Mouse (Mus musculus) limb, embryonic 11.5 days (tissue): ENCODE results near the gene Parva. TPM values are rescaled to one million over a fixed set of nuclear protein-coding genes. Genes with fewer than 3 reads are reported as not detected.

Source experiments
- ATAC-seq: fragments of 200-750 bp; cut with Nextera tagmentation; 2 replicates; pipeline ENCODE4 v1.8.0; 2017; ENCODE audit warnings: low read depth; ENCODE audit not compliant: insufficient number of reproducible peaks, low FRiP score, low TSS enrichment
- DNase-seq: peaks from one replicate; pipeline ENCODE4 v3.0.0-alpha.2; 2015; ENCODE audit warnings: low spot score
- H3K27ac ChIP-seq: fragments of 300-500 bp; sonication (generic); replicated peaks from 2 replicates; pipeline ENCODE4 v1.5.1; 2014; ENCODE audit warnings: low read depth, mild to moderate bottlenecking, low read length
- H3K27me3 ChIP-seq: fragments of 300-500 bp; sonication (generic); 2 replicates; pipeline ENCODE4 v1.6.1; 2014; ENCODE audit warnings: mild to moderate bottlenecking, low read length, mixed read lengths; ENCODE audit not compliant: control insufficient read depth, insufficient read depth
- H3K36me3 ChIP-seq: fragments of 300-500 bp; sonication (generic); 2 replicates; pipeline ENCODE4 v1.6.1; 2014; ENCODE audit warnings: mild to moderate bottlenecking, low read length, moderate library complexity, mixed read lengths; ENCODE audit not compliant: control insufficient read depth, insufficient read depth
- H3K4me1 ChIP-seq: fragments of 300-500 bp; sonication (generic); 2 replicates; pipeline ENCODE4 v1.6.1; 2014; ENCODE audit warnings: low read length, mixed read lengths; ENCODE audit not compliant: control insufficient read depth, insufficient read depth
- H3K4me2 ChIP-seq: fragments of 300-500 bp; sonication (generic); 2 replicates; pipeline ENCODE4 v1.6.1; 2014; ENCODE audit warnings: low read depth, mild to moderate bottlenecking, moderate library complexity; ENCODE audit not compliant: severe bottlenecking
- H3K4me3 ChIP-seq: fragments of 300-500 bp; sonication (generic); 2 replicates; pipeline ENCODE4 v1.5.1; 2014; ENCODE audit warnings: low read depth, low read length
- H3K9ac ChIP-seq: fragments of 300-500 bp; sonication (generic); 2 replicates; pipeline ENCODE4 v1.6.1; 2014; ENCODE audit warnings: mild to moderate bottlenecking, low read length
- H3K9me3 ChIP-seq: fragments of 300-500 bp; sonication (generic); 2 replicates; pipeline ENCODE4 v1.6.1; 2016; ENCODE audit warnings: low read length; ENCODE audit not compliant: control insufficient read depth
- WGBS: fragments of 180-500 bp; shearing (Covaris S2); extraction: QIAGEN DNeasy Blood & Tissue Kit; methylation state at CpG from one replicate; pipeline ENCODE4 v1.1.7; 2014; 5-methylcytosine and 5-hydroxymethylcytosine counted together
- polyA plus RNA-seq: library from polyadenylated mRNA; unstranded; fragments of >200 nt; fragmentation: Nextera tagmentation; extraction: Ambion mirVana; gene quantifications from 2 replicates; pipeline ENCODE4 v1.2.1, GENCODE M21; 2014

Gene Parva
- polyA plus RNA-seq, 1 experiment from 2014 or later: 64.2 TPM

DNA sequence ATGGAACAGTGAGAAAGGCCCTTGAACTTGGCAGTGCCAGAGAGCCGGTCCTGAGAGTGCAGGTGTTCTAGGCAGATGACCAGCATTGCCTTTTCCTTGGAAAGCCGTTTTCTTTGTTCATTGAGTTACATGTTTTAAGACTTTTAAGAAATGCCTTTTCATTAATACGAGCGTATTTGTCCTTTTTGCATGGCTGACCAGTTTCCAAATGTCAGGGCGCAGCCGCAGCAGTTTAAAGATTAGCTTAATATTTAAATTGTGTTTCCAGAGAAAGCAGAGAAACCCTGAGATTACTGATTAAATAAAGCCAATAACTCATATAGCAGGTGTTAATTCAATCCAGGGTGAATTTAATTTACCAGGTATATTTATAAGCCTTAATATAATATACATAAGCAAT is 14.0 kb upstream of the Parva start:
- Histone ChIP-seq H3K27me3 (no peaks in the 10 kb centered on the region), H3K4me2 (no peak overlapping the region), H3K4me3 (no peak overlapping the region), H3K4me1 (peaks cover 14% of the 10 kb centered on the region), H3K27ac (no peak overlapping the region), H3K36me3 (no peaks in the 10 kb centered on the region), H3K9ac (no peak overlapping the region), H3K9me3 (no peaks in the 10 kb centered on the region)
- WGBS: 91% methylated on average over 6 of the region's 6 CpGs
- DNase-seq (no peak), ATAC-seq (no peak)

DNA sequence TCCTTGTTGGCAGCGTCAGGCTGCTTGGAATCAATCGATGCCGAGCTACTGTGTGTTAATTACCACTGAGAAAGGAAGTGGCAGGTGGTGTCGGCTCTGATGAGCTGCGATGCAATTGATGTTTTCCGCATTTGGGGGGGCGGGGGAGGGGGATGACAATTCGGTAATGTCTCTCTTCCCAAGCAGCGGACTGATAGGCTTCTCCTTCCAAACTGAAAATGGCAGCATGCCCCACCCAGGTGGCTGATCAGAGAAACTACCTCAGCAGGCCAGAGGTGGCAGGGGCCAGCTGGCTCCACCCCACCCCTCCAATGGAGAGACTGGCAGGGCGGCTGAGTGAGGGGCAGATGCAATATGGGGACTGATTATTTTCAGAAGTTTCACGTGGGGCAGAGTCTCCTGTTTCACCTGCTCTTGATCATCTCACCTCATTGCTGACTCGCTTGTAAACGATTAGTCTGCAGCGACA is 11.2 kb upstream of the Parva start:
- no peaks in the 10 kb centered on the region for H3K36me3 ChIP-seq
- H3K4me2 ChIP-seq: peak overlapping the region; percentile 23
- H3K4me3 ChIP-seq: no peak overlapping the region
- no peak overlapping the region for H3K27ac ChIP-seq
- no peaks in the 10 kb centered on the region for H3K9me3 ChIP-seq
- DNase-seq: peak; percentile 40
- 6% methylated on average over 14 of the region's 14 CpGs for WGBS
- H3K9ac ChIP-seq: no peak overlapping the region
- peaks cover 14% of the 10 kb centered on the region for H3K4me1 ChIP-seq
- ATAC-seq: no peak
- no peaks in the 10 kb centered on the region for H3K27me3 ChIP-seq

DNA sequence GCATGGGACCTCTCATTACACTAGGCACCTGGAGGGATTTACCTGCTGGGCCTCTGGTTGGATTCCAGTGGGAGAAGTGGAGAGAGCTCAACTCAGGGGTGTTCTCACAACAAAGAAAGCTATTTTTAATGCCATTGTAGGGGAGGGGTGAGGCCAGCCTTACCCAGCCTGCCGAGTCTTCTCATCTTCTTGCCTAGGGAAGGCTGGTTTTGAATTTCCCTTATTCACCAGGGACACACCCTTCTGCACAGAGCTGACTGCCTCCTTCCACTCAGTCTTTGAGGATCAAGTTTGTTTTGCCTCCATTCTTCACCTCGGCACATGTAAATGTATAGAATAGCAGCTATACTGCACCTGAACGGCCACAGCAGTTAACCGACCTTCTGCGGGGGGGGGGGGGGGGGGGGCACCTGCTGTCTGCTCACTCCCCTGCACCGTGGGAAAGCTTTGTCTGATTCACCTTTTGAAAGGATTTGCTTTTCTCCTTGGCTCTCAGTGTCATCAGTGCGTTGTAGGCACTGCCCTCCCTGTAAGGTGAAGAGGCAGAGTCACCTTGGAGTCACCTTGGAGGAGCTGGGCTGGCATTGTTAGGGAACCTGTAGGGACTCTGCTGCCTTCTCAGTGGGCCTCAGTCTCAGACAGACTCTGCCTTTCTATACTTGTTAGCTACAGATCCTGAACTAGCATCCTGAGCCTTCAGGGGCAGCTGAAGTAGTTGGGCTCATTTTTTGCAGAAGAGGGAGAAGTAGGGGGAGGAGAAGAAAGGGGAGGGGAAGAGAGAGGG is 10.4 kb upstream of the Parva start:
- no peak overlapping the region for H3K27ac ChIP-seq
- H3K4me3 ChIP-seq: no peak overlapping the region
- DNase-seq: no peak

DNA sequence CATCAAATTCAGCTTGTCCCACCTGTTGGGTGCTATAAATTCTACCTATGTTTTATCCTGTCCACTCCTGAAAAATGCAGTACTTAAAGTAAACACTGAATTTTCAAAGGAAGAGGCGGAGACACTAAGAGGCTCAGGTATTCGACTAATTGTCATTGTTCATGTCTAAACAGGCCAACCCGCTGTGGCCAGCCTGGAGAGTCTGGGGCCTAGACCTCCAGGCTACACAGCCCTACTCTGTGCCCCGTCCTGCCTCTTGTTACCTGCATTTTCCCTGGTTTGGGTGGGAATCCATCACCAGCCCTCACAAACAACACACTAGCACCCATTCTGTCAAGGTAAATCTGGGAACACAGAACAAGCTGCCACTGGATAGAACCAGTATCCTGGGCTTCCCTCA is 9.7 kb upstream of the Parva start:
- no peak overlapping the region for H3K9ac ChIP-seq
- no peak for DNase-seq
- H3K4me1 ChIP-seq: peaks cover 14% of the 10 kb centered on the region
- no peak overlapping the region for H3K4me2 ChIP-seq
- H3K4me3 ChIP-seq: no peak overlapping the region
- H3K27me3 ChIP-seq: no peaks in the 10 kb centered on the region
- H3K27ac ChIP-seq: no peak overlapping the region
- ATAC-seq: 0 out of 2 replicates have a peak, but pooled peaks have one; percentile 61
- 85% methylated on average over 4 of the region's 4 CpGs for WGBS
- H3K36me3 ChIP-seq: no peaks in the 10 kb centered on the region
- H3K9me3 ChIP-seq: no peaks in the 10 kb centered on the region

More for the DNA sequence above, 10.4 kb upstream of the Parva start:
- Histone ChIP-seq H3K36me3 (no peaks in the 10 kb centered on the region), H3K4me2 (no peak overlapping the region), H3K4me1 (peaks cover 14% of the 10 kb centered on the region), H3K9ac (no peak overlapping the region), H3K27me3 (no peaks in the 10 kb centered on the region), H3K9me3 (no peaks in the 10 kb centered on the region)
- WGBS: 19% methylated on average over 7 of the region's 7 CpGs
- ATAC-seq: no peak

DNA sequence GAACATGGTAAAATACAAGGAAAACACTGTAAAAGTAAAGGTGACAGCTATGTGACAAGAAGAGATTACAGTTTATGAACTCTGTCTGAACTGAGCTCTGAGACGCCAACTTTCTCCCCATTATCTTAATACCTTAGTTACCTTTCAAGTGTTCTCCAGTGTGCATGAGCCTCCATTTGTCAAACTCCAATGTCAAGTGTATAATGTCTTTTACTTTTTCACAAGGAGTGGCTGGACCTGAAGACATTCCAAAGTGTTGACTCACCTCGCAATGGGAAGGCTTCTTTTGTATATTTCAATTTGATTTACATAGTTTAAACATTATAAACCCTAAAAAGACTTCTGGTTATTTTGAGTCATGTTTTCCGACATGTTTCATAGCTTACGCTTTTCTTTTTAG is 3.9 kb upstream of the Parva start:
- WGBS: 84% methylated on average over 4 of the region's 4 CpGs
- no peaks in the 10 kb centered on the region for H3K27me3 ChIP-seq
- no peak overlapping the region for H3K4me3 ChIP-seq
- no peak overlapping the region for H3K9ac ChIP-seq
- no peaks in the 10 kb centered on the region for H3K36me3 ChIP-seq
- peaks cover 4% of the 10 kb centered on the region for H3K4me1 ChIP-seq
- no peak overlapping the region for H3K27ac ChIP-seq
- DNase-seq: no peak
- no peak overlapping the region for H3K4me2 ChIP-seq
- ATAC-seq: no peak
- H3K9me3 ChIP-seq: no peaks in the 10 kb centered on the region

DNA sequence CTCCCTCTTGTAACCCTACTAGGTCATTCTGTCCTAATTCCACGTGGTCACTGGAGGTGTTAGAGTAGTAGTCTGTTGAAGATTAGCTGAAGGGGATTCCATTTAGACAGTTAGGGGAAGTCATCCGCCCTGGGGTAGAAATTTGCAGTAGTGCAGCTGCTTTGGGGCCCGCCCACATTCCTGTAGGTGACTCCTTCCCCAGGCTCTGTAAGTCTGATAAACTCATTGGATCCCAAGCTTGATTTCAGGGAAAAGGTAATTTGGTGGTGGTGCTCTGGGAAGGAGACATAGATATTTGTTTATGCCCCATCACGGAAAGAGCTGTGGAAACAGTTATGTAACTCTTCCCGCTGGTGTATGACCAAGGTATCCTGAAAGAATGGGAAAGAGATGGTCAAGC is 494 bp upstream of the Parva start:
- H3K27ac ChIP-seq: no peak overlapping the region
- WGBS: 49% methylated on average over 5 of the region's 5 CpGs
- no peak for ATAC-seq

DNA sequence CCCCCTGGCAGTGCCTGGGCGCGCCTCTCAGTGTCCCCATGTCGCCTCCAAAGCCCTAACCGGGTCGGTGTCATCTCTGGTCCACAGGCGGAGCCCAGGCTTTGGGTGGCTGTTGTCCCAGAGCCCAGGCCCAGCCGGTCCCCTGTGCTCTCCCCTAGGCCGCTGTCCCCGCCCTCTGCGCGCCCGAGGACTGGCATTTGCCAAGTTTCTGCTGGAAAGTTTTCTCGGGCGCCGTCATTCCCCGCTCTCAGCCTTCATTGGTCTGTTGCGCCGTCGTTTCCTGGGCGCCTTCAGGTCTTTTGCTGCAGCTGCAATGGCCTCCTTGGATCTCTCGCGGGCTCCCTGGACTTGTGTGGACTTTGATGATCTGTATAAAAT is 842 bp downstream of the Parva start:
- Histone ChIP-seq H3K4me2 (peak overlapping the region; percentile 71), H3K27me3 (no peaks in the 10 kb centered on the region), H3K36me3 (no peaks in the 10 kb centered on the region), H3K4me1 (peaks cover 4% of the 10 kb centered on the region), H3K4me3 (peak overlapping the region; percentile 72), H3K9me3 (no peaks in the 10 kb centered on the region), H3K9ac (peak overlapping the region; percentile 94), H3K27ac (peak overlapping the region; percentile 89)
- ATAC-seq (peak; percentile 87), DNase-seq (peak; percentile 87)
- under 1% methylated on average over 22 of the region's 22 CpGs for WGBS

More for the DNA sequence above, 494 bp upstream of the Parva start:
- Histone ChIP-seq H3K4me3 (no peak overlapping the region), H3K27me3 (no peaks in the 10 kb centered on the region), H3K36me3 (no peaks in the 10 kb centered on the region), H3K4me2 (peak overlapping the region; percentile 71), H3K4me1 (peaks cover 4% of the 10 kb centered on the region), H3K9me3 (no peaks in the 10 kb centered on the region), H3K9ac (no peak overlapping the region; the same call in 1 of the 2 replicates)
- no peak for DNase-seq

DNA sequence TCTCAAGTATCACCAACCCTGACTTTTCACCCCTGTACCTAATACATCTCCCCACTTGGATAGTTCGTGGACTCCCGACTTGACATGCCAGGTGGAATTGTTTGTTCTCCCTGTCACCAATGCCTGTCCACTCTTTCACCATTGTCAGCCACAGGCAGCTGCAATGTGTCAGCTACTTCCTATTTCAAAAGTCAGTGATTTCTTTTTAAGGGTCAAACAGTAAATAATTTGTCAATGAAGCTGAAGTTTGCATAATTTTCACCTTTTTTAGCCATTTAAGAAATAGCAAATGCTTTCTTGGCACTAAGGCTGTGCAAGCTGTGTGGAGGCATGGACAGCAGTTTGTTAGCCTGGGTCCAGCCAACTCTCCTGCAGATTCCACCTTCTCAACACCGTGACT is 12.5 kb downstream of the Parva start:
- no peak overlapping the region for H3K4me2 ChIP-seq
- ATAC-seq: no peak

More for the DNA sequence above, 12.5 kb downstream of the Parva start:
- Histone ChIP-seq H3K27ac (no peak overlapping the region), H3K27me3 (no peaks in the 10 kb centered on the region), H3K4me3 (no peak overlapping the region), H3K9me3 (peaks cover 2% of the 10 kb centered on the region; the same call in 1 of the 2 replicates), H3K36me3 (peaks cover 4% of the 10 kb centered on the region; the same call in 1 of the 2 replicates), H3K4me1 (peaks cover 12% of the 10 kb centered on the region), H3K9ac (no peak overlapping the region)
- no peak for DNase-seq
- WGBS: 85% methylated on average over 3 of the region's 3 CpGs
